Mouse (Mus musculus): ENCODE results near the gene F12. TPM values are rescaled to one million over a fixed set of nuclear protein-coding genes. Genes with fewer than 3 reads are reported as not detected.

Gene F12
- polyA plus RNA-seq, 1 experiment from 2014 or later: not detected

- Histone ChIP-seq H3K36me3 (no peaks in the 10 kb centered on the region), H3K27me3 (peaks cover 25% of the 10 kb centered on the region), H3K4me3 (replicated peaks) (no peak overlapping the region), H3K9ac (replicated peaks) (no peak overlapping the region), H3K9me3 (no peaks in the 10 kb centered on the region), H3K4me2 (no peak overlapping the region), H3K27ac (no peak overlapping the region), H3K4me1 (replicated peaks) (peaks cover 7% of the 10 kb centered on the region)
- ATAC-seq (ENCODE audit: insufficient number of reproducible peaks, insufficient read depth, low FRiP score, low TSS enrichment, low read depth): no peak
- 82% methylated on average over 19 of the region's 19 CpGs for WGBS
These were observed 18.0 kb downstream of the F12 start for GRCm38 (mm10) chr13:55408546-55409120.

DNA sequence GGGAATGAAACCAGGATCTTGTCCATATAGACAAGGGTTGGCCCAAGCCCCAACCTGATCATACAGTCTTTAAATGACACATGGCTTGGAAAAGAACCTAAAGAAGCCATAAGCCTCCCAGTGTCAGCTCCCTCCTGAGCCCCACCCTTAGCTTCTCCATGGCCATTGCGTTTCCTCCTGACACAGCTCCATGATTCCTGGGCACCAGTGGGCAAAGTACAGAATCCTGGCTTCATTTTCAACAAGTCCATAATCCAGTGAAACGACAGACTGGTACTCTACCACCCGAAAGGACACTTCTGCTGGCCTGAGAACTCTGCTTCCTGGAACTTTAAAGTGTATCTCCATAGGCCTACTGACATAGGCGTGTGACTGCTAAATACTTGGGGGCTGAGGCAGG, 19.3 kb downstream of the F12 start:
- peaks cover 21% of the 10 kb centered on the region for H3K27me3 ChIP-seq
- no peak overlapping the region for H3K27ac ChIP-seq
- no peaks in the 10 kb centered on the region for H3K36me3 ChIP-seq
- no peak overlapping the region for H3K4me3 ChIP-seq (replicated peaks)
- no peaks in the 10 kb centered on the region for H3K9me3 ChIP-seq
- no peak for ATAC-seq (ENCODE audit: insufficient number of reproducible peaks, insufficient read depth, low FRiP score, low TSS enrichment, low read depth)
- 85% methylated on average over 4 of the region's 4 CpGs for WGBS
- H3K4me2 ChIP-seq: no peak overlapping the region
- H3K4me1 ChIP-seq (replicated peaks): peaks cover 7% of the 10 kb centered on the region
- H3K9ac ChIP-seq (replicated peaks): no peak overlapping the region

DNA sequence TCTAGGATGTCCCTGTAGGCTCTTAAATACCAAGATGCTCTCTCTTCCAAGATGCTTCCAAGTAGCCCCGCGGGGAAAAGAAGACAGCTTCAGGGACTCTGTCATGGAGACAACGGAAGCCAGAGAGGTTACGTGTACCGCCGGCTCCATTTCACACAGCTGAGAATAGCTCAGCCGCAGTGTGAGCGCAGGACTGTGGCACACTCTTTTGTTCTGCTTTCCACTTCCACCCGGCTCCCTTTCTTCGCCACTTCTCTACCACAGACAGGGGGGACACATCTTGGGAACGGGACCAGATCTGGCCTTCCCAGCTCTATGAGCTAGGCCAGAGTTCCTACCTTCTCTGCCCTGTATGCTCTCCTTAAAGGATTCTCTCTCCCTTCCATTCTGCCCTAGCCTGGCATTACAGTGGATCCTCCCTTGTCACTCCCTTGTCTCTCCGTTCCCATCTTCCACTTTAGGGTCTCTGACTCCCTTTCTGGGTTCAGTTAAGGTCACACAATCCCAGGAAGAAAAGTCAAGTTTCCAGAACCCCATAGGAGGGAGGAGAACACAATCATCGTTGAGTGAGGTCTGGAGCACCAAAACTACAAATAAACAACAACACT, 20.7 kb downstream of the F12 start:
- Histone ChIP-seq H3K36me3 (no peaks in the 10 kb centered on the region), H3K27ac (0 out of 2 replicates have a peak overlapping the region, but pooled peaks have one; percentile 50), H3K27me3 (peaks cover 24% of the 10 kb centered on the region), H3K4me1 (replicated peaks) (peaks cover 7% of the 10 kb centered on the region), H3K9me3 (no peaks in the 10 kb centered on the region), H3K9ac (replicated peaks) (0 out of 2 replicates have a peak overlapping the region, but pooled peaks have one; percentile 37), H3K4me3 (replicated peaks) (no peak overlapping the region), H3K4me2 (peak overlapping the region; percentile 41; the same call in 1 of the 2 replicates)
- ATAC-seq (ENCODE audit: insufficient number of reproducible peaks, insufficient read depth, low FRiP score, low TSS enrichment, low read depth): peak; percentile 46; the same call in 1 of the 2 replicates
- 72% methylated on average over 13 of the region's 13 CpGs for WGBS

GRCm38 (mm10) chr13:55404853-55405782, 21.5 kb downstream of the F12 start:
- H3K9ac ChIP-seq (replicated peaks): peak overlapping the region; percentile 44
- WGBS: 8% methylated on average over 11 of the region's 11 CpGs

GRCm38 (mm10) chr13:55403935-55404852, 22.4 kb downstream of the F12 start:
- no peaks in the 10 kb centered on the region for H3K9me3 ChIP-seq
- peaks cover 27% of the 10 kb centered on the region for H3K27me3 ChIP-seq
- peaks cover 7% of the 10 kb centered on the region for H3K4me1 ChIP-seq (replicated peaks)
- no peak overlapping the region for H3K27ac ChIP-seq
- no peak overlapping the region for H3K4me2 ChIP-seq
- H3K36me3 ChIP-seq: no peaks in the 10 kb centered on the region
- no peak overlapping the region for H3K9ac ChIP-seq (replicated peaks)
- H3K4me3 ChIP-seq (replicated peaks): no peak overlapping the region
- no peak for ATAC-seq (ENCODE audit: insufficient number of reproducible peaks, insufficient read depth, low FRiP score, low TSS enrichment, low read depth)
- WGBS: 66% methylated on average over 15 of the region's 15 CpGs

More at GRCm38 (mm10) chr13:55404853-55405782, 21.5 kb downstream of the F12 start:
- H3K4me3 ChIP-seq (replicated peaks): no peak overlapping the region
- peaks cover 30% of the 10 kb centered on the region for H3K27me3 ChIP-seq
- H3K27ac ChIP-seq: 0 out of 2 replicates have a peak overlapping the region, but pooled peaks have one; percentile 50
- H3K9me3 ChIP-seq: no peaks in the 10 kb centered on the region
- peak; percentile 80 for ATAC-seq (ENCODE audit: insufficient number of reproducible peaks, insufficient read depth, low FRiP score, low TSS enrichment, low read depth)
- peak overlapping the region; percentile 41 for H3K4me2 ChIP-seq
- no peaks in the 10 kb centered on the region for H3K36me3 ChIP-seq
- H3K4me1 ChIP-seq (replicated peaks): peaks cover 7% of the 10 kb centered on the region

DNA sequence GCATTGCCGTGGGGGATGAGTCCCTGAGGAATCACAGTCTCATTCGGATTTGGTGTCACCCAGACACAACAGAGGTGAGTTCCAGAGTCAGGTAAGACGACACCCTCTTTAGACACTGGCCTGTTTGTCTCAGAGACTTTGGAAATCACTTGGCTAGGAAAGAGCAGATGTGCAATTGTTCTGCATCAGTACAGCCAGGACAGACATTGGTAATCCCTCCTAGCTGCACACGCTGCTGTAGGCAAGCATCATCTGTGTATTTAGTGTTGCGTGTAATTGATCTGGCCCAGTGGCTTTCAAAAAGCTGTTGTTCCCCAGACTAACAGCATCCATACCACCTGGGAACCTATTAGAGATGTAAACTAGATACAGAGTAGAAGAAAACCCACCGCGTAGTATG, 23.3 kb downstream of the F12 start:
- Histone ChIP-seq H3K27ac (no peak overlapping the region), H3K27me3 (peaks cover 29% of the 10 kb centered on the region), H3K4me2 (no peak overlapping the region), H3K36me3 (no peaks in the 10 kb centered on the region), H3K9ac (replicated peaks) (no peak overlapping the region), H3K4me3 (replicated peaks) (no peak overlapping the region), H3K9me3 (no peaks in the 10 kb centered on the region), H3K4me1 (replicated peaks) (peaks cover 7% of the 10 kb centered on the region)
- 80% methylated on average over 7 of the region's 7 CpGs for WGBS
- no peak for ATAC-seq (ENCODE audit: insufficient number of reproducible peaks, insufficient read depth, low FRiP score, low TSS enrichment, low read depth)

GRCm38 (mm10) chr13:55400039-55400346, 26.6 kb downstream of the F12 start:
- no peak for ATAC-seq (ENCODE audit: insufficient number of reproducible peaks, insufficient read depth, low FRiP score, low TSS enrichment, low read depth)
- Histone ChIP-seq H3K27me3 (peaks cover 28% of the 10 kb centered on the region), H3K4me1 (replicated peaks) (no peaks in the 10 kb centered on the region; the same call in 1 of the 2 replicates), H3K9me3 (no peaks in the 10 kb centered on the region), H3K4me3 (replicated peaks) (no peak overlapping the region), H3K27ac (no peak overlapping the region), H3K36me3 (no peaks in the 10 kb centered on the region), H3K4me2 (no peak overlapping the region), H3K9ac (replicated peaks) (no peak overlapping the region)
- 90% methylated on average over 1 of the region's 1 CpGs for WGBS

DNA sequence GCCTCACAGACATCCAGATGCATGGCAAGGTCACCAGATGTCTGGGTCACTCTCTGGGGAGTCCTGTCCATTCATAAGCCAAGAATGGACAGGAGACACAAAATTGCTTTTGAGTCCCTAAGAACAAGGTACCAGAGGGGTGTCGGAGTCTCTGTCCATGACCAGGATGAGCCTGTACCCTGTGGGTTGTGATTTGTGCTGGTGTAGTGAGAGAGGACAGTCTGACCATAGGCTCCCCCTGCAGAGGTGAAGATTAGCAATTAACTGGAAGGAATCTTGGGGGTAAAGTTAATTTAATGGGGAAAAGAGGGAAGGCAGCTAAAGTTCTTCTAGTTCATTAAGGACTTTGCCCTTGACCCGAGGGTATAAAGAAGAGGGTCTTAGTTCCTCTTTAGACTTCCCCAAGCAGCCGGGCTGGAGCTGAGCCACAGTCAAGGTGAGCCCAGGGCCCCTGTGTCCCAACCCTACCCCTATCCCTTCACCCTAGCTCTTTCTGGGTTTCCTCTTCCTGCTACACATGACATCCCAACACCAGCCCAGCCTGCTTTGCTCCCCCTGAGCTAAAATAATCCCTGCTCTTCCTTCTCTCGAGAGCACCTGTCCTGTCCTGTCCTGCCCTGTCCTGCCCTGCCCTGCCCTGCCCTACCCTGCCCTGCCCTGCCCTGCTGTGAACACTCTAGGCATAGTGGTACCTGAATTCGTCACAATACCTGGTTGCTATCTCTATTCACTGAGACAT, 27.1 kb downstream of the F12 start:
- Histone ChIP-seq H3K9me3 (no peaks in the 10 kb centered on the region), H3K9ac (replicated peaks) (no peak overlapping the region), H3K4me1 (replicated peaks) (no peaks in the 10 kb centered on the region), H3K4me2 (no peak overlapping the region), H3K27ac (no peak overlapping the region), H3K4me3 (replicated peaks) (no peak overlapping the region), H3K27me3 (peaks cover 30% of the 10 kb centered on the region), H3K36me3 (no peaks in the 10 kb centered on the region)
- no peak for ATAC-seq (ENCODE audit: insufficient number of reproducible peaks, insufficient read depth, low FRiP score, low TSS enrichment, low read depth)
- 74% methylated on average over 5 of the region's 5 CpGs for WGBS

DNA sequence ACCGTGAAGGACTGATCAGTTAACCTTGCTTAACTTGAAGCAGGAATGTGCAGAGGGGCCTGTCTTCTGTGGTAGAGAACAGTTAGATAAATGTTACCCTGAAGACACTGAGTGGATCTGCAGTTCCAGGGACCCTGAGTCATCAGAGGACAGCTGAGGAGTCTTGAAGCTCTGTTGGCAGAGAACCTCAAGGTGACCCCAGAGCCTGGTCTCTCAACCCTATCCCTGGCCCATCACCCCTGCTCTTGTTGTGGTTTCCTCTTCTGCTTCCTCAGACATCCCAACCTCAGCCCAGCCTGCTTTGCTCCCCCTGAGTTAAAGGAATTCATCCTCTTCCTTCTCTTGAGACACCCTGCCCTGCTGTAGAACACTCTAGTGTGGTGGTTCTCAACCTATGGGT, 28.5 kb downstream of the F12 start, which contains the start of gene Slc34a1:
TSS of gene Slc34a1 (plus strand) at position 100 of the 400 bp plus-strand sequence.
- WGBS: 85% methylated on average over 1 of the region's 1 CpGs
- H3K4me1 ChIP-seq (replicated peaks): no peaks in the 10 kb centered on the region
- no peak within 1 kb of the TSS for H3K4me2 ChIP-seq
- H3K27me3 ChIP-seq: peaks cover 30% of the 10 kb centered on the region
- no peak within 1 kb of the TSS for H3K4me3 ChIP-seq (replicated peaks)
- no peaks in the 10 kb centered on the region for H3K9me3 ChIP-seq
- no peak within 1 kb of the TSS for H3K9ac ChIP-seq (replicated peaks)
- ATAC-seq (ENCODE audit: insufficient number of reproducible peaks, insufficient read depth, low FRiP score, low TSS enrichment, low read depth): no peak
- H3K36me3 ChIP-seq: no peaks in the 10 kb centered on the region
- no peak within 1 kb of the TSS for H3K27ac ChIP-seq

- H3K27ac ChIP-seq: no peak overlapping the region
- no peak overlapping the region for H3K4me3 ChIP-seq (replicated peaks)
- 68% methylated on average over 4 of the region's 4 CpGs for WGBS
- H3K9ac ChIP-seq (replicated peaks): no peak overlapping the region
- H3K4me1 ChIP-seq (replicated peaks): no peaks in the 10 kb centered on the region
- no peaks in the 10 kb centered on the region for H3K36me3 ChIP-seq
- ATAC-seq (ENCODE audit: insufficient number of reproducible peaks, insufficient read depth, low FRiP score, low TSS enrichment, low read depth): no peak
- no peak overlapping the region for H3K4me2 ChIP-seq
- H3K9me3 ChIP-seq: no peaks in the 10 kb centered on the region
- peaks cover 2% of the 10 kb centered on the region; the same call in 1 of the 2 replicates for H3K27me3 ChIP-seq
These were observed 33.7 kb downstream of the F12 start for GRCm38 (mm10) chr13:55392933-55393332.

All from limb, embryonic 12.5 days (tissue).